Mouse (Mus musculus) liver, embryonic 14.5 days (tissue): ENCODE measurements around the gene Rabep2.

ENCODE experiments used
- CTCF ChIP-seq: IDR thresholded peaks from 2 replicates; pipeline ENCODE4 v1.5.1; 2016; ENCODE audit warnings: antibody characterized with exemption, low read depth, control low read depth
- EP300 ChIP-seq: IDR thresholded peaks from 2 replicates; pipeline ENCODE4 v1.6.1; 2016; ENCODE audit warnings: antibody characterized with exemption, low read depth

DNA sequence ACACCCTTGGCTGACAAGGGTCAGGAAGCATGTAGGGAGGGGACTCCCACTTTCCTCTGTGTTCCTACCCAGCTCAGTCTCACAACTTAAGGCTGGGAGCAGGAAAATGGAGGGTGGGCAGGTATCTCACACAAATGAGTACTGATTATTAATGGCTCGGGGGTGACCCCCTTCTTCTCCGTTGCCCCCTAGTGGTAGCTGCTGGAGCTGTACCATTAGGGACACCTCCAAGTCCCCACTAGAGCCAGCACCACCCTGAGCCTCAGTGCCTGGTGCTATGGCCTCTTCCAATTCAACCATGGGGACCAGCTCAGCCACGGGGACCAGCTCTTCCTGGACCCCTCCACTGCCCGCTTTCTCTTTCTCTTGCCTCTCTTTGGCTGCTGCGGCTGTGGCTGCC is 38.7 kb downstream of the Rabep2 start:
- TF ChIP-seq CTCF = peak; percentile 87
- TF ChIP-seq EP300 = no peak
